Mouse (Mus musculus): Measurements from ENCODE around the gene Pkdrej.
"Not testable (repeated sequence)": the region's sequence is repeated elsewhere in the genome, so short reads cannot be mapped to it uniquely, and the experiment has no call there.

Gene Pkdrej

DNA sequence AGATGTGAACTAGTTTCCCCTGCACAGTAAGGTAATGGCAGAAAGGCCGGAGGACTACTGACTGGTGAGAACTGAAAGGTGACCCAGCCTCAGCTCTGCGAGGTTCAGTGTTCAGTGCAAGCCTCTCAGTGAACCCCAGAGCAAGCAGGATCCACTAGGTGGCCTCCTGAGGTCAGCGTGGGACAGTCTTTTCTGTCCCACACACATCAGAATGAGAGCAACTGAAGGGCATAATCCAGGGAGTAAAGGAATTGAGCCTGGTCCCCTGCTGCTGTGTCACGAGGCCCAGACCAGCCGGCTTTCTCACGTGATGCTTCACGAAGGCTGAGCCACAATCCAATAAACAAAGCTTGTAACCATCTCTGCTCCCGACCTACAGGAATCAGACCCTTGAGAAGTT lies 13.1 kb downstream of the Pkdrej start:
- peak; percentile 51 for DNase-seq

DNA sequence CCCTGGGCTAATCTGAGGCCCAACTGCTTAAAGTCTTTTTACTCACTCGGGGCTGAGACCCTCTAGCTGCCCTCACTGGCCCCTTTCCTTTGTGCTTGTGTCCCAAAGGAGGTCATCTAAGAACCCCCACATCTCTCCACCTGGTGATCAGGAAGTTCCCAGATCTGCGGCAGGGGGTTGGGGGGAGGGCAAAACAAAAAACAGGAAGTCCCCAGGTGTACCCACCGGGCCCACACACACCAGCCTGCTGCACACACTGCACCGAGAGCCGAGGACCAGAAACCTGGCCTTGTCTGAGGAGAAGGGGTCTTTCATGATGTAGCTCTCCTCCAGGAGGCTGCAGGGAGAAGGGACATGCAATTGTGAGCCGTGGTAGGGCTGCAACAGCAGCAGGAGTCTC lies 13.5 kb downstream of the Pkdrej start:
- DNase-seq: no peak

DNA sequence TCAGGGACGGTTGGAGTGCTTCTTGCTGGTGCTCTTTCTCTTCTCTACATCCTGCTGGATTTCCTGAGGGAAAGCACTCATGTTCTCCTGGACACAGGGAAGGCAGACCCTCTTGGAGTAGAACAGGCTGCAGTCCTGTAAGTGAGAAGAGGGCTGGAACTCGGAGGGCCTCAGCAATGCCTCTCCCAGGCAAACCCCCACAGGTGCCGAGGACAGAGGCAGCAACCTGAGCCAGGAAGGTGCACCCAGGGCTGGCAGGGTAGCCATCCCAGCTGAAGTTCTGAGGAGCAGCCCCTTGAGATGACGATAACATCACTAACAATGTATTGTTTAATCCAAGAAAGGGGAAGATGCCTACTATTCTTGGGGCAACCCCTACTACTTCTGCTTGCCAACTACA lies 14.1 kb downstream of the Pkdrej start:
- no peak for DNase-seq

DNA sequence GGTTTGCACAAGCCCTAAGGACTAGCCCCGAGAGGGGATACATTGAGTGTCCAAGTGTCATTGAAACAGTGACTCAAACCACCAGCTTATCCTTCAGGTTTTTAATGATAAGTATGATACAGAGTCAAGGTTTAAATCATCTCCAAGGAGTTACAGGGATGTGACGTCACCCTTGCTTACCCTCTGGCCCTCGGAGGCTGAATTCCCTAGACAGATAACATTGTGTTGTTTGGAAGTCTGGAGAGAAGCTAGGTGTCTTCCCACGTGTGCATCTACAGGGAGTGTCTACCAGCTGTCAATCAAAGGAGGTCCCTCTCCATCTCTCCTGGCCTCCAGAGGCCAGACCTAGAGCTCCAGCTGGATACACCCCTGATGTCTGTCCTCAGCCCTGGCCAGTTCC lies 14.6 kb downstream of the Pkdrej start:
- no peak for DNase-seq

DNA sequence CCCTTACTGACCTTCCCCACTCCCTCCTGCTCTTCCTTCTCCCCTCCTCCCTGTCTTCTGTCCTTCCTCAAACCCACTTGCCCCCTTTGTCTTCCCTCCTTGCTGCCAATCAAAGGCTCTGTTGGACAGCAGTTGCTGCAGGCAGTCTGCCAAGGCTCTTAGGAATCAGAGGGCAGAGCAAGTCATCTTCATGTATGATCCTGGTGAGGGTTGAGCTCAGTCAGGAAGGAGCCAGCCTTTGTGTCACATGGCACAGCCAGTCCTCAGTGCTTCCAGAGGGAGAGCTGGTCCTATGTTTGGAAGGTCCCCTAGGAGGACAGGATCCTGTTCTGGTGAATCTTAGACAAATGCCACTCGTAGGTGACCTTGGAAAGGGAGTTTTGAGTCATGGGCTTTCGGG lies 18.6 kb downstream of the Pkdrej start:
- DNase-seq: no peak

DNA sequence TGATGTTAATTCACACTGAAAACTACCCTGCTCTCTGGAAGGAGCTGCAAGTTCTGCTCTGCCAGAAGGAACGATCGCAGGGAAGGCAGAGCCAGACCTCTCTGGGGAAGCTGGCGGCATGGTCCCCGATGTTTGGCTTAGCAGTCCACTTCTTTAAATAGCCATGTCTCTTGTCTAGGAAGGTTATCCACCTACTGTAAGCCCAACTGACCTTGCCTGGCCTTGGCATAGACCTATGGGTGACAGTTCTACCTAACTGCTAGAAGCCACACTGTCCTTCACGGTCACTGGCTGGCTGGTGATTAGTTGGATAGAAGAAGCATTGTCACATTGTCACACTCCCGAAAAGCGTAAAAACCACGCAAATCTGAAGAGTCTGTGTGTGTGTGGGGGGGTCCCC lies 22.9 kb downstream of the Pkdrej start:
- DNase-seq: no peak

DNA sequence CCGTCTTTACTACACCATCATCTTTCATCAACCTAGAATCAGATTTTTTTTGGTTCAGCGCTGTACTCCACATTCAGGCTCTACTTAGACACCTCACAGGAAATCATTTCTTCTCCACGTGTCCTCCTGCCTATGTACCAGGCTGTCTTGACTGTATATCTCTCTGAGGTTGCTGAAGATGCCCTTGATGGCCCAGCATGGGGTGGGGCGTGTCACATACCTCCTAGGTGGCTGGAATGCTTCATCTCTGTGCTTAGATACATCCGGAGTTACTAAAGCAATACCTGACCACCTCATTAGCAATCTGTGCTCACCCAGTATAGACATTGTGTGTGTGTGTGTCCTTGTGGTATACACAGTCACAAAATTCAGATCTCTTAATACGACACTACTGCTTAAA lies 26.0 kb downstream of the Pkdrej start:
- DNase-seq: no peak

DNA sequence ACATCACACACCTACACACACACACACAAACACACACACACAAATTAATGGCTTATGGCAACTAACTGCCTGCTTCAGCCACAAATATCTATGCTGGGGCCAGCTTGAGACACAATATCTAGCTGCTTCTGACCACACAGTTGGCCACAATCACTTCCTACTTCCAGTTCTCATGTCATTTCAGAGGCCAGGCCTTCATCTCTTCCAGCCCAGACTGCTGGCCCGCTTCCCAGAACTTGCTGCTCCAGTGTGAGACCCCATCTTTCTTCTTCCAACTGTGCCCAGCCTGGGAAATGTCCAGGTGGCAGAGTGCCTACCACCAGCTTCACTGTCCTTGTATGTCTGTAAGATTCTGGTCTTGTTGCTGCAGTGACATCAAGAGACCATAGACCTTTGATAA lies 28.7 kb downstream of the Pkdrej start:
- DNase-seq: no peak

DNA sequence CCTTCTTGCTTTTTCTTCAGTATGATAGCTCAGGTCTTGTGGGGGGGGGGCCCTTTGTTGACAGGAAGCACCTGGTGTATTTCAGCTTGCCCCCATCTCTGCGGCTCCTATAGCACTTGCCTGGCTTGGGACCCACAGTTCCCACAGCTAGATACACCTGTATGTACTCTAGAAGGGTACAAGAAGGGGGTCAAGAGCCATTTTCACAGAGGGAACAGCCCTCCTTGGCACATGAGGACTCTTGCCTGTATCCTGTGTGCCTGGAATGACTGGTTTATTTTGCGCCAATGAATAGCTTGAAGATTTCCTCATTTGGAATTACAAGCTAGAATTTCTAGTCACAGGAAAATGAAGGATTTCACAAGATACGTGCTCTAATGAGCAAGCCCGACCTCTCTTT lies 30.1 kb downstream of the Pkdrej start:
- no peak for DNase-seq

DNA sequence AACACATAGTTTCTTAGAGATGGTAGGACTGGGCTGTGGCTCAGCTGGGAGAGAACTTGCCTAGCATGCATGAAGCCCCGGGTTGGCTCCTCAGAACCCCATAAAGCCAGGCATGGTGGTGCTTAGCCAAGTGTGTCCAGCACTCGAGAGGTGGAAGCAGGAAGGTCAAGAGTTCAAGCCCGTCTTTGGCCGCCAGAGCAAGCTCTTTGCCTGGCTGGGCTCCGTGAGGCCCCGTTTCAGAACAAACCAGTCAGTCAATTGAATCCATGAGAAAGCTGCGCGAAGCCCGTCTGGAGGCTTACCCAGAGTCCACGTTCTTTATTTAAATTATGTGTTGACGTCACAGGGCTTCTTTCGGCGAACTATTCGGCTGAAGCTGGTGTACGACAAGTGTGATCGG lies 32.9 kb downstream of the Pkdrej start:
- peak; percentile 54 for DNase-seq

DNA sequence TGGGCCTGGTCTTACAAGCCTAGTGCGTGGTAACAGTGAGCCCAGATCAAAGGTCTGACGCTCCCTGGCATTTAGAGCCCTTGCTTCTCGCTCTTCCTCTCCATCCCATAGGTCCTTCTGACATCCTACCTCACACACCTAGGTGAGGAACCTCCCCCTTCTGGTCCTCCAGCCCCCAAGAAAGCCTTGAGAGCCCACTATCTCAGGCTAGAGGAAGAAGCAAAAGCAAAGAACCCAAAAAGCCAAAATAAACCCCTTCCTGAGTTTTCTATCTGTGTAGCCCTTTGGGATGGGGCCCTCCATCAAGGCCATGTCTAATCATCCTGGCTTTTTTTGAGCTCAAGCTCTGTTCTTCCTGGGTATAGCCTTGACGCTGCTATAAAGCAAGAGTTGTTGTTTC lies 33.5 kb downstream of the Pkdrej start:
- DNase-seq: no peak

DNA sequence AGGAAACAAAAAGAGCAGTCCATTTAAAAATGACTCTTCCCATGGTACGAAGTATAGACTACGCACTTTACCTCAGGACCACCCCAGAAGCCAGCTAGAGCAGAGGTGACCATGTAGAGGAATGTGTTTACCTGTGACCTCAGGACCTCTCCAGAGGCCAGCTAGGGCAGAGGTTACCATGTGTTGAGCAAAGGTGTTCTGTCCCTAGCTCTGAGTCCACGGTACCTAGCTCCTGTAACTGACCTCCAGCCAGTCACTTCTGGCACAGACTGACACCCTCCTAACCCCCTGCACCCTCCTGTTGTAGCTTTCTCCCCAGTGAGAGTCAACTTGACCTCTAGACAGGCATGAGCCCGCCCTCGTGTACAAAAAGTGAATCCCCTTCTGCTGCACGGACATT lies 34.1 kb downstream of the Pkdrej start:
- DNase-seq: no peak

DNA sequence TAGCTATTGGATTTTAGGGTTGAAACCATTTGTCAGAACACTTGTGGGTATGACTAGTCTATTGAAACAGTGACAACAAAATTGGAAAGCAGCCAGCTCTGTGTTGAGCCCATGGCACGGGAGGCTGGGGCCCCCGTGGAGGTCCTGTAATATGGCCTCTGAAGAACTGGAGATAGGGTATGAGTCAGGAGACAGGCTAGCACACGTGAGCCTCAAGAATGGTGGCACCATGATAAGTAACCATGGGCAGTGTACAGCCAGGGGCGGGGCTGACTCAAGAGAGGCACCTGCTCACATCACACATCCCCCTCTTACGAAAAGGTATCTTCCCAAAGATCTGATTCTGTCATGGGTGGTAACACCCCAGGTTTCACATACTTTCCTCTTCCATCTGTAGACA lies 34.8 kb downstream of the Pkdrej start:
- DNase-seq: no peak

DNA sequence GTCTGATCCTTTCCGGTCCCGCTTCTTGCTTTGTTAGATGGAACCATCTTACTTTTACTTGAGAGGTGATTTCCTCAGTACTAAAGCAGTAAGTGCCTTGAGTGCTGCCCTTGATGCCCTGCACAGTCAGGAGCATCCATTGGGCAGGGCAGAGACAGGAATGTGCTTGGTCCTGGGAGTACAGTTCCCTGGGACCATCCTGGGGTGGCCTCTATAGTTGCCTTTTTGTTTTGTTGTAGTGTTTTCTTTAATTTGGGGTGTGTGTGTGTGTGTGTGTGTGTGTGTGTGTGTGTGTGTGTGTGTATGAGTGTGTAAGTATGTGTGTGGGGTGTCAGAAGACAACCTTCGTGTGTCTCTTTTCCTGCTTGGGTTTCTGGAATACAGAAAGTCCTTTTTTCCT lies 37.2 kb downstream of the Pkdrej start:
- no peak for DNase-seq

DNA sequence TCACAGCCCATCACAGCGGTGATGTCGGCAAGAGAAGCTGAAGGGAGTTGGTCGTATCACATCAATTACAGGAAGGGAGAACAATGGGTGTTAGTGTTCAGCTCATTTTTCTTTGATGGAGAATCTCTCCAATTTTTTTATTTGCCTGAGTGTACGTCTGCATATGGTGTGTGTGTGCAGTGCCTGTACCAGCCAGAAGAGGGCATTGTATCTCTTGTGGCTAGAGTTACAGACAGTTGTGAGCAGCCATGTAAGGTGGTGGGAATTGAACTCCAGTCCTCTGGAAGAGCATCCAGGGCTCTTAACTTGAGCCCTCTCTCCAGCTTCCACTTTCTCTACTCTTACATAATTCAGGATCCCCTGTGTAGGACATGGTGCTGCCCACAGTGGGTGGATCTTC lies 38.4 kb downstream of the Pkdrej start:
- no peak for DNase-seq

DNA sequence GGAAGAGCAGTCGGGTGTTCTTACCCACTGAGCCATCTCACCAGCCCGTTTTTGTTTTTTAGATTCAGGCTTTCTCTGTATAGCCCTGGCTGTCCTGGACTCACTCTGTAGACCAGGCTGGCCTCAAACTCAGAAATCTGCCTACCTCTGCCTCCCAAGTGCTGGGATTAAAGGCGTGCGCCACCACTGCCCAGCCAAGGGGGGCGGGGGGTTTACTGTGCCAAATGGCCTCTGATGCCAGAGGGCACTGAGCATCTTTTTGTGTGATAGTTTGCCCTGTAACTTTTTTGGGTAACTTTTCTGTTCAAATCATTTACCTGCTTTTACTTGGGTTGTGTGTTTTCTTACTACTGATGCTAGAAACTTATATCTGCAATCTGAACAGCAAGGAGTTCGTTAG lies 42.6 kb downstream of the Pkdrej start:
- DNase-seq: not testable (repeated sequence)

DNA sequence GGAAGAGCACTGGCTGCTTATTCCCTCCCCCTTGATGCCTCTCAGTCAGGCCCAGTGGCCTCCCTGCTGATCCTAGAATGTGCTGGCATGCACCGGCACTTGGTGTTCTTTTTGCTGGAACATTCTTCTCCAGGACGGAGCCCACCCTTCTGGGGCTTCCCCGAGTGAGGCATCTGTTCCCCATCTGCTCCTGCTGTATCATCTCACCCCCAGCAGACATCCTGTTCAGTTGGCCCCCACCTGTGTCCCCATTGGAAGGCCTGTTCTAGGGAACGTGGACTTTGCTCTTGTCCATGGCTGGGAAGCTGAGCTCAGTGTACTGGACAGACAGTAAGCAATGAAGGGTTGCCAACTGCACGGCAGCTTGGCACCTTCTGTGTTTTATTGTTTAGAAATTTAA lies 44.8 kb downstream of the Pkdrej start:
- peak; percentile 85 for DNase-seq

DNA sequence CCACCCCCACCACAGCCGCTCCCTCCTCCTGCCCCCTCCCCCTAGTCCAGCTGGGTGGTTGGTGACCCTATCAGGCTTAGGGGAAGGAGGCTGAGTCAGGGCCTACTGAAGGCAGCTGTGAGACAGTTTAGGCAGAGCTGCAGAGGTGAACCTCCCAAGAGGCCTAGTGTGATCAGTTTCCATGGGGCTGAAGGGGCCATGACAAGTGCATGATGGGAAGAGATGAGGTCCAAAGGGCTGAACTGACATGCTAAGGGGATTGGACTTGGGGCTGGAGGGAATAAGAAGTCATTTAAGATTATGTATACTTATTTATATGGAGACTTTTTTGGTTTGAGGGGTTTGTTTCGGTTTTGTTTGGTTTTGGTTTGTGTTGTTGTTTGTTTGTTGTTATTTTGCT lies 45.3 kb downstream of the Pkdrej start:
- DNase-seq: no peak

DNA sequence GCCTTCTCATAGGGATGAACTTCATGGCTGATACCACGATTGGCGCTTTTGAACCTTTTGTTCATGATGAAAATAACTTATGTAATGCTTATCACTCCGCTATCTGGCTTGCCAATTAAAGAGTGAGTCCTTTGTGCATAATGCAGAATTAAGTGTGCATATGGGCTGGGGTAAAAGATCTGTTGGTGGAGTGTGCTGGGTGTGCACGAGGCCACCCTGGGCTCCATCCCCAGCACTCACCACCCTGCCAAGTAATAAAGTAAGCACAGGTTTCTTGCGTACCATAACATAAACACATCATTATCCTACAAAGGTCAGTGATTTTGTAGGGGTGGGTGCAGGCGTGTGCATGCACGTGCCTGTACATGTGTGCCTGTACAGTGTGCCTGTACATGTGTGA lies 46.5 kb downstream of the Pkdrej start:
- no peak for DNase-seq

DNA sequence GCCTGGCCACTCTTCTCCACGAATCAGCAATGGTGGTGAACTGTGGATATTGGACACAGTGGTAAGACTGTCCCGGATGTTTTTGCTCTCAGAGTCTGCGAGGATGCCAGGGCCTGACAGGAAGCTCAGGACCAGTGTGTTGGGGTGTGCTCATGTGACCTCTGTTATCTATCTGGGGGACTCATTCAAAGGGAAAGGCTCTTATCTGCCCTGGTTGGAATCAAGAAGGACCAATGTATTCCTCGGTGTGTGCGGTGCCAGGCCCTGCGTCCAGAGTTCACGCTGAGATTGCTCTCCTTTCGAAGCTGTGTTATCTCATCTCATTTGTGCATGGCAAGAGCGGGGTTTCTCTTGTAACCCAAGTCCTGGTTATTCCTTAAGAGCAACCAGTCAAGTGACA lies 47.1 kb downstream of the Pkdrej start:
- DNase-seq: no peak

DNA sequence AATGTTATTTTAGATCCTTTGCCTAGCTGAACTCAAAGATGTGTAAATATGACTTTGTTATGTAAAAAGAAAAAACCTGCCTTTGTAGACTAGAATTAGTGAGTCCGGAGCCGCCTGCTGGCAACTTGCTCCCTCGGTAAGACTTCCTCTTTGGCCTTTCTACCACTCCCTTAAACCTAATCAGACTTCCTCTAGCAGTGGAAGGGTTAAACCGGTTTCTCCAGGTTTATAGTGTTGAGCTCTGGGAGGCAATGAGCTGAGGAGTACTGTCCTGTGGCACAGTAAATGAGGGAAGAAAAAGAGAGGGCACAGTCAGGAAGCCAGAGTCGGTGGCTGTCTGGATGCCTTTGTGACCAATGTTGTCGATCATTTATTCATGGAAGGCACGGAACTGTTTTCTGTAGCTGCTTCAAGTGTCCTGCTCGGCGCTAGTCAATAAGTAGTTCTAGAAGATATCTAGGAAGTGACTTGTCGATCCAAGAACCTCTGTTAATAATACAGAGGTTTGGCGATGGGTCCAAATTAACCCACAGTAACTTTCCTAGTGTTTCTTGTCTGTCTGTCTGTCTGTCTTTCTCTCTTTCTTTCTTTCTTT lies 49.3 kb downstream of the Pkdrej start:
- DNase-seq: no peak

DNA sequence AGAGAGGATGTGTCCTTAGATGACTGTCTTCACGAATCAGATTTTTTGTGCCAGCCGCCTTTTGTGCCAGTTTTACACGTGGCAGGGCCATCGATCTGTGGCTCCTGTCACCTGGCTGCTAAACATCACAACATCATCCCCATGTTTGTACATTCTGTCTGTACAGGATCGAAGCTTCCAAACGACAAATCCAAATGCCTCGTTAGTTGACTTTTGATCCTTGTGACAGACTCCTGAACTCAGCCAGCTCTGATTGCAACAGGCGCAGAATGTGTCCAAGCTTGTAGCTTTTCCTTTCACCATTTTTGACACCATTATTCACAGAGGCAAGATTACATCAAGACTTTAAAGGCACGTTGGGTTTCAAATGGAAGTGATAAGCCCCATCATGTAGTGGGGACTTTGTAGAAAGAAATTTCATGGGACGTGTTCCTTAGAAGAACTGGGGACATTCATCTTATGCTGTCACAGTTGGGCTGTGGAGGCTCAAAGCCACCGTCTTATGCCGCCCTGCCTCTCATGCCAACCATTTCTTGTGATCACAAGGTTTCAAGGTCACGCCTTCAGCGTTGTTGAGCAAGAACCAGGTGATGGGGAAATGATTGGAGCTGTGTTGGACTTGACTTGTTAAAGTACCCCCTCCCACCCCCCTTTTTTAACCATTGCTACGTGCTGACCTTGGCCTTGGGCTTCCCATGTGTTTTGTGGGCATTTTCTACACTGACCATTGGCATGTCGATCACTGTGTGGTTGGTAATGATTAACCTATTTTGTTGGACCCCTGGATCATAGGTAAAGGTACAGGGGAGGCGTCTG lies 50.0 kb downstream of the Pkdrej start:
- peak; percentile 80 for DNase-seq

DNA sequence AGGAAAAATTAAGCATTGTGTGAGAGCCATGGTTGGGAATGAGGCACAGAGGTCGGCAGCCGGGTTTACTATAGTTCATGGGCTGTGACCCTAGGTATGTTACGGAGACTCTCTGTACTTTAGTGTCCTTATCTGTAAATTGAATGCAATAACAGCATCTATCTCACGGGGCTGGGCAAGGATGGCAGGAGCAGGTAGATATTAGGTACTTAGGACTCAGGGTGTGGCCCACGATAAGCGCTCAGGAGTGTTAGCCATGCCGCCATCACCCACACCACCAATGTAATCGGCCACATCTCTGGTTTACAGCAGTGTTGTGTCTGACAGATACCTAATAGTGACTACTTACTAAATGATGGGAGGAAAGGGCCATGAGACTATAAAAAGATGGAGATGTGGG lies 52.5 kb downstream of the Pkdrej start:
- no peak for DNase-seq

DNA sequence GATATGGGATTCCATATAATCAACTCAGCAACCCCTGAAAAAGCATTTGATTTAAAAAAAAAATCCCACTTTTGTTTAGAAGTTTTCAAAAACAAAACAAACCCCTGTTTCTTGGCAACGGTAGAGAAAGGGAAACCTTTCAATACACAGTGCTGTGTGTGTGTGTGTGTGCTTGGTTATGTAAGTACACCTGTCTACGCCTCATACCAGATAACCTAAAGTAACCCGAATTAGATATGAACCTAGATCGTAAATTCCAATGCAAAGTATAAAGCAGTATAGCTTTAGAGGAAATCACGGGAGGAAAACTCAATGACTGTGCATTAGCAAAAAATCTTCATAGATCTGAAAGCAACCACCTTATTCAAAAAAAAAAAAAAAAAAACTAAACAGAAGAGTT lies 54.9 kb downstream of the Pkdrej start:
- DNase-seq: no peak

DNA sequence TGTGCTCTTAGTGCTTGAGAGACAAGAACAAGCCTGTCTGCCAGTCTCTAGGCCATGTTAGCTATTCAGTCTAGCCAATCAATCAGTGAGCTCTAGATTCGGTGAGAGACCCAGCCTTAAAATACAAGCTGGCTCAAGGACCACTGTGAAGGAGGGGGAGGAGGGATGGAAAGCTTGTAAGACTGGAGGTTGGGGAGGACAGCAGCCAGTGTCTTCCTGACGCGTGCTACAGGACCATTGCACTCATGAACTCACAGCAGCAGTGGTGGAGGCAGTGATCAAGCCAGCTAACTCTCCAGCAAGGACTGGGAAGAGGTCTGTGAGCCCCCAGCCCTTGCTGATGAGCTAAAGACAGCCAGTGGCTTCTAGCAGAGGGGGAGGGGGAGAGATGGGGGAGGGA lies 56.5 kb downstream of the Pkdrej start:
- DNase-seq: no peak

Data from kidney, adult 11 months (tissue).